Mouse (Mus musculus): ENCODE data around the gene Steap2. TPM values are rescaled to one million over a fixed set of nuclear protein-coding genes. Genes with fewer than 3 reads are reported as not detected.

The Steap2 gene
- polyA plus RNA-seq (2015; fragmentation: Nextera tagmentation; extraction: Ambion mirVana), result 0.45 TPM in 2 replicates

GRCm38 (mm10) chr5:5693956-5694653 lies at the start of gene Steap2:
Gene Steap2, minus strand, starts transcription at chr5:5694578.

GRCm38 (mm10) chr5:5663655-5664370 lies 30.6 kb downstream of the Steap2 start, which contains the start of gene Cfap69:
Gene Cfap69, minus strand, starts transcription at chr5:5664239.

Other genes starting within 250 kb of the Steap2 start
- gene 1700015F17Rik, start 215.4 kb downstream of the Steap2 start, polyA plus RNA-seq (2015; fragmentation: Nextera tagmentation; extraction: Ambion mirVana), result not detected in 2 replicates
- 2.6 and 2.8 TPM in 2 replicates for gene Cldn12, start 179.6 kb downstream of the Steap2 start, polyA plus RNA-seq (2015; fragmentation: Nextera tagmentation; extraction: Ambion mirVana)
- 8.9 and 9.1 TPM in 2 replicates for gene Gtpbp10, start 135.0 kb downstream of the Steap2 start, polyA plus RNA-seq (2015; fragmentation: Nextera tagmentation; extraction: Ambion mirVana)
- gene Gm8773, start 120.8 kb downstream of the Steap2 start, polyA plus RNA-seq (2015; fragmentation: Nextera tagmentation; extraction: Ambion mirVana), result 0.25 and 0.33 TPM in 2 replicates
- 0.19 and 0.24 TPM in 2 replicates for gene Cfap69, start 30.3 kb downstream of the Steap2 start, polyA plus RNA-seq (2015; fragmentation: Nextera tagmentation; extraction: Ambion mirVana)
- 0.71 and 0.79 TPM in 2 replicates for gene Steap1, start 54.7 kb upstream of the Steap2 start, polyA plus RNA-seq (2015; fragmentation: Nextera tagmentation; extraction: Ambion mirVana)